Mouse (Mus musculus) heart, embryonic 11.5 days (tissue): ENCODE results near the gene 1110051M20Rik. TPM values are rescaled to one million over a fixed set of nuclear protein-coding genes. Genes with fewer than 3 reads are reported as not detected.

Experiments used
- ATAC-seq: fragments of 200-750 bp; cut with Nextera tagmentation; replicated peaks from 2 replicates; pipeline ENCODE4 v1.8.0; 2017; ENCODE audit warnings: moderate library complexity; ENCODE audit not compliant: insufficient number of reproducible peaks, low FRiP score, low TSS enrichment
- H3K27ac ChIP-seq: fragments of 300-500 bp; sonication (generic); 2 replicates; pipeline ENCODE4 v1.5.1; 2014; ENCODE audit warnings: mild to moderate bottlenecking, low read depth, low read length
- H3K27me3 ChIP-seq: fragments of 300-500 bp; sonication (generic); 2 replicates; pipeline ENCODE4 v1.6.1; 2014; ENCODE audit warnings: mild to moderate bottlenecking, low read length, mixed read lengths; ENCODE audit not compliant: control insufficient read depth, insufficient read depth
- H3K36me3 ChIP-seq: fragments of 300-500 bp; sonication (generic); 2 replicates; pipeline ENCODE4 v1.6.1; 2014; ENCODE audit warnings: mild to moderate bottlenecking, low read length, moderate library complexity, mixed read lengths; ENCODE audit not compliant: control insufficient read depth, insufficient read depth
- H3K4me1 ChIP-seq: fragments of 300-500 bp; sonication (generic); 2 replicates; pipeline ENCODE4 v1.6.1; 2014; ENCODE audit warnings: low read length; ENCODE audit not compliant: control insufficient read depth, insufficient read depth
- H3K4me2 ChIP-seq: fragments of 300-500 bp; sonication (generic); 2 replicates; pipeline ENCODE4 v1.6.1; 2014; ENCODE audit warnings: mild to moderate bottlenecking, moderate library complexity
- H3K4me3 ChIP-seq: fragments of 300-500 bp; sonication (generic); 2 replicates; pipeline ENCODE4 v1.5.1; 2014; ENCODE audit warnings: low read depth, low read length
- H3K9ac ChIP-seq: fragments of 300-500 bp; sonication (generic); 2 replicates; pipeline ENCODE4 v1.6.1; 2014; ENCODE audit warnings: mild to moderate bottlenecking, low read depth, low read length, moderate library complexity
- H3K9me3 ChIP-seq: fragments of 300-500 bp; sonication (generic); replicated peaks from 2 replicates; pipeline ENCODE4 v1.6.1; 2016; ENCODE audit warnings: low read length; ENCODE audit not compliant: control insufficient read depth
- WGBS: fragments of 180-500 bp; shearing (Covaris S2); extraction: QIAGEN DNeasy Blood & Tissue Kit; methylation state at CpG from one replicate; pipeline ENCODE4 v1.1.7; 2014; ENCODE audit not compliant: insufficient replicate concordance; 5-methylcytosine and 5-hydroxymethylcytosine counted together
- polyA plus RNA-seq: library from polyadenylated mRNA; unstranded; fragments of >200 nt; fragmentation: Nextera tagmentation; extraction: Ambion mirVana; gene quantifications from 2 replicates; pipeline ENCODE4 v1.2.1, GENCODE M21; 2014

Gene 1110051M20Rik
- polyA plus RNA-seq, 1 experiment from 2014 or later = 43.9 TPM

GRCm38 (mm10) chr2:91335128-91335527 lies 109.4 kb downstream of the 1110051M20Rik start:
- ATAC-seq = no peak
- no peaks in the 10 kb centered on the region for H3K27me3 ChIP-seq
- H3K4me1 ChIP-seq = 0 out of 2 replicates have a peak, but pooled peaks cover 3% of the 10 kb centered on the region
- H3K36me3 ChIP-seq = no peaks in the 10 kb centered on the region
- no peak overlapping the region for H3K4me3 ChIP-seq
- no peak overlapping the region for H3K4me2 ChIP-seq
- H3K9me3 ChIP-seq = no peaks in the 10 kb centered on the region
- WGBS = 61% methylated on average over 4 of the region's 4 CpGs
- H3K9ac ChIP-seq = no peak overlapping the region
- no peak overlapping the region for H3K27ac ChIP-seq

GRCm38 (mm10) chr2:91331051-91331843 lies 113.3 kb downstream of the 1110051M20Rik start:
- ATAC-seq = no peak
- WGBS = 81% methylated on average over 7 of the region's 7 CpGs

GRCm38 (mm10) chr2:91329996-91330738 lies 114.3 kb downstream of the 1110051M20Rik start:
- Histone ChIP-seq H3K4me2 (no peak overlapping the region), H3K9me3 (no peaks in the 10 kb centered on the region), H3K4me3 (no peak overlapping the region), H3K4me1 (0 out of 2 replicates have a peak, but pooled peaks cover 3% of the 10 kb centered on the region), H3K9ac (no peak overlapping the region), H3K36me3 (no peaks in the 10 kb centered on the region), H3K27ac (no peak overlapping the region), H3K27me3 (no peaks in the 10 kb centered on the region)
- ATAC-seq = no peak
- WGBS = 79% methylated on average over 8 of the region's 8 CpGs

More at GRCm38 (mm10) chr2:91331051-91331843, 113.3 kb downstream of the 1110051M20Rik start:
- Histone ChIP-seq H3K9ac (no peak overlapping the region), H3K9me3 (no peaks in the 10 kb centered on the region), H3K36me3 (no peaks in the 10 kb centered on the region), H3K27me3 (no peaks in the 10 kb centered on the region), H3K4me1 (0 out of 2 replicates have a peak, but pooled peaks cover 3% of the 10 kb centered on the region), H3K27ac (no peak overlapping the region), H3K4me3 (no peak overlapping the region), H3K4me2 (no peak overlapping the region)

GRCm38 (mm10) chr2:91328729-91329125 lies 115.8 kb downstream of the 1110051M20Rik start:
- Histone ChIP-seq H3K36me3 (no peaks in the 10 kb centered on the region), H3K4me2 (no peak overlapping the region), H3K9ac (no peak overlapping the region), H3K27ac (no peak overlapping the region), H3K27me3 (no peaks in the 10 kb centered on the region), H3K4me1 (no peaks in the 10 kb centered on the region), H3K4me3 (no peak overlapping the region), H3K9me3 (no peaks in the 10 kb centered on the region)
- no peak for ATAC-seq
- WGBS = 88% methylated on average over 3 of the region's 3 CpGs

GRCm38 (mm10) chr2:91327968-91328728 lies 116.4 kb downstream of the 1110051M20Rik start:
- H3K27ac ChIP-seq = no peak overlapping the region
- H3K4me1 ChIP-seq = no peaks in the 10 kb centered on the region
- WGBS = 73% methylated on average over 12 of the region's 12 CpGs
- no peak overlapping the region for H3K9ac ChIP-seq
- H3K4me2 ChIP-seq = no peak overlapping the region
- no peaks in the 10 kb centered on the region for H3K27me3 ChIP-seq
- no peak overlapping the region for H3K4me3 ChIP-seq
- no peaks in the 10 kb centered on the region for H3K9me3 ChIP-seq
- no peak for ATAC-seq
- no peaks in the 10 kb centered on the region for H3K36me3 ChIP-seq

- Histone ChIP-seq H3K9me3 (no peaks in the 10 kb centered on the region), H3K4me1 (no peaks in the 10 kb centered on the region), H3K4me2 (no peak overlapping the region), H3K4me3 (no peak overlapping the region), H3K36me3 (no peaks in the 10 kb centered on the region), H3K27ac (no peak overlapping the region), H3K27me3 (no peaks in the 10 kb centered on the region), H3K9ac (no peak overlapping the region)
- ATAC-seq = no peak
- WGBS = 89% methylated on average over 13 of the region's 13 CpGs
Measured at GRCm38 (mm10) chr2:91326746-91327350, 117.7 kb downstream of the 1110051M20Rik start.

- ATAC-seq = no peak
- Histone ChIP-seq H3K9ac (no peak overlapping the region), H3K9me3 (no peaks in the 10 kb centered on the region), H3K4me3 (no peak overlapping the region), H3K4me1 (no peaks in the 10 kb centered on the region), H3K4me2 (no peak overlapping the region), H3K36me3 (no peaks in the 10 kb centered on the region), H3K27me3 (no peaks in the 10 kb centered on the region), H3K27ac (no peak overlapping the region)
- 52% methylated on average over 15 of the region's 15 CpGs for WGBS
Measured at GRCm38 (mm10) chr2:91324761-91325421, 119.6 kb downstream of the 1110051M20Rik start.

- H3K4me2 ChIP-seq = no peak overlapping the region
- 81% methylated on average over 1 of the region's 1 CpGs for WGBS
- H3K27me3 ChIP-seq = no peaks in the 10 kb centered on the region
- no peak overlapping the region for H3K27ac ChIP-seq
- H3K4me3 ChIP-seq = no peak overlapping the region
- H3K9ac ChIP-seq = no peak overlapping the region
- ATAC-seq = no peak
- no peaks in the 10 kb centered on the region for H3K9me3 ChIP-seq
- H3K36me3 ChIP-seq = no peaks in the 10 kb centered on the region
- H3K4me1 ChIP-seq = no peaks in the 10 kb centered on the region
Measured at GRCm38 (mm10) chr2:91324346-91324745, 120.2 kb downstream of the 1110051M20Rik start.
